Mouse (Mus musculus): ENCODE results near the gene Spin4. TPM values are rescaled to one million over a fixed set of nuclear protein-coding genes. Genes with fewer than 3 reads are reported as not detected.

Gene Spin4
- total RNA-seq (2023) = not detected

DNA sequence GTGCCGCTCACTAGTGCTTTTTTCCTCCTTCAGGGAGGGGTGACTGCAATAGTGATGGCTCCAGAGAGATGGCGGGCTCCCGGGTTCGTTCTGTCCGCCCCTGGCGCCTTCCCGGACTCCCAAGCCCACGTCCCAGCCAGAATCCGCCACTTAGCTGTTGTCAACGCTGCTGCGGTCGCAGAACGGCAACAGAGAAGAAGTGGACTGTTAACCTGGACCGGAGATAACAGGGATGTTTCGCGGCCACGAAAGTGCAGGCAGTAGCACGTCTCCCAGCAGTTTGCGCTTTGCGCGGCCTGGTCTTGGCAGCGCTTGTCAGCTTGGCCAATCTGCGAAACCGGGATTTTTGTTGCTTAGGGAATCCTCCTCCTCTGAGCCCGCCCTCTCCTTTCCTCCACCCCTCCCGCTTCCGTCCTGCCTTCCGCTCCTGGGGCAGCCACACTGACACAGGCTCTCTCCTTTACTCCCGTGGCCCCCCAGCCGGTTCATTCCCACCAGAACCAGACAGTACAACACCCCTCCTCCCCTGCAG is at the start of gene Spin4:
Spin4 (minus strand) TSS at position 322 of the 532 bp plus-strand sequence.

Other genes starting within 250 kb of the Spin4 start
- under 1 TPM; 0.55 to 0.67 TPM for gene Arhgef9, start 170.2 kb upstream of the Spin4 start, total RNA-seq (2023)